9 mouse cellular contexts compared by ENCODE assay signal in genomic region chr4:141544536-141544935, GRCm38 (mm10). TPM values are rescaled to one million over a fixed set of nuclear protein-coding genes. Genes with fewer than 3 reads are reported as not detected.
A peak's percentile ranks its signal among the peaks of the same experiment; 100 is the strongest.
DNase-seq lines count a peak whose midpoint lies in the region; ATAC-seq and TF ChIP-seq lines count a peak whose summit lies in the region.
"Had no signal": no experiment of that assay in that cellular context is flagged by ENCODE, and none has a peak within 500 bp of the region (broad histone marks: within the 10 kb centered on the region; RNA-seq: fewer than 3 reads in every experiment).

No protein-coding gene starts in this region.

- no peaks in the 10 kb centered on the region for H3K27me3 ChIP-seq in kidney, adult 2 months (replicated peaks; ENCODE audit: control insufficient read depth, insufficient read depth, low read length)
- H3K27me3 ChIP-seq in embryonic facial prominence, embryonic 12.5 days, result no peaks in the 10 kb centered on the region
- H3K27me3 ChIP-seq in hindbrain, postnatal 0 days (ENCODE audit: insufficient read depth, low read length), result no peaks in the 10 kb centered on the region
- no peaks in the 10 kb centered on the region for H3K27me3 ChIP-seq in midbrain, embryonic 13.5 days
- H3K27me3 ChIP-seq: Patski had no signal

- TF ChIP-seq POLR2A in kidney, adult 2 months (IDR thresholded peaks at IDR 0.05; ENCODE audit: low read depth, low read length), result no peak

- peak overlapping the region; percentile 88 for H3K4me2 ChIP-seq in embryonic facial prominence, embryonic 12.5 days (replicated peaks)
- H3K4me2 ChIP-seq in hindbrain, postnatal 0 days (ENCODE audit: low read depth, low read length), result peak overlapping the region; percentile 98
- H3K4me2 ChIP-seq in midbrain, embryonic 13.5 days (replicated peaks), result peak overlapping the region; percentile 99

- H3K36me3 ChIP-seq in kidney, adult 2 months (ENCODE audit: control insufficient read depth, insufficient read depth, low read length), result no peaks in the 10 kb centered on the region
- H3K36me3 ChIP-seq in embryonic facial prominence, embryonic 12.5 days, result no peaks in the 10 kb centered on the region
- H3K36me3 ChIP-seq in hindbrain, postnatal 0 days (ENCODE audit: insufficient read depth, low read length), result no peaks in the 10 kb centered on the region
- no peaks in the 10 kb centered on the region for H3K36me3 ChIP-seq in midbrain, embryonic 13.5 days

- no peaks in the 10 kb centered on the region for H3K9me3 ChIP-seq in embryonic facial prominence, embryonic 12.5 days
- H3K9me3 ChIP-seq in hindbrain, postnatal 0 days (ENCODE audit: low read length), result no peaks in the 10 kb centered on the region
- H3K9me3 ChIP-seq in midbrain, embryonic 13.5 days, result no peaks in the 10 kb centered on the region

- no peak for TF ChIP-seq CTCF in kidney, adult 2 months (conservative IDR thresholded peaks at IDR 0.05; ENCODE audit: insufficient read depth, insufficient read length, low read depth, low read length)
- no peak for TF ChIP-seq CTCF in hindbrain, postnatal 0 days (IDR thresholded peaks at IDR 0.05; ENCODE audit: low read depth)

- WGBS in kidney, adult 2 months, result 40% methylated on average over 2 of the region's 2 CpGs
- WGBS in embryonic facial prominence, embryonic 12.5 days, result 47% methylated on average over 2 of the region's 2 CpGs
- 59% methylated on average over 2 of the region's 2 CpGs for WGBS in hindbrain, postnatal 0 days
- 53% methylated on average over 2 of the region's 2 CpGs for WGBS in midbrain, embryonic 13.5 days

- no peak for ATAC-seq in embryonic facial prominence, embryonic 12.5 days (ENCODE audit: insufficient number of reproducible peaks, insufficient read depth, low FRiP score, low TSS enrichment)
- ATAC-seq in hindbrain, postnatal 0 days, result no peak
- ATAC-seq in midbrain, embryonic 13.5 days, result no peak
- ATAC-seq: Patski had no signal

- no peak overlapping the region for H3K4me3 ChIP-seq in kidney, adult 2 months (ENCODE audit: insufficient read depth, low read depth, low read length)
- H3K4me3 ChIP-seq in embryonic facial prominence, embryonic 12.5 days, result no peak overlapping the region; the same call in 1 of the 2 replicates
- peak overlapping the region; percentile 75 for H3K4me3 ChIP-seq in hindbrain, postnatal 0 days (ENCODE audit: low read length)
- peak overlapping the region; percentile 69 for H3K4me3 ChIP-seq in midbrain, embryonic 13.5 days (replicated peaks)

- peak; percentile 36 for DNase-seq in kidney, adult 2 months
- no peak for DNase-seq in kidney, postnatal 4 days
- DNase-seq in hindbrain, postnatal 0 days (ENCODE audit: low spot score), result no peak
- DNase-seq in urinary bladder, postnatal 36 days (ENCODE audit: low spot score in 2 of 2), result no peak
- DNase-seq in cerebellum, postnatal 10 days, result no peak
- DNase-seq in T-cell, adult 2 months (ENCODE audit: low spot score), result no peak

- H3K9ac ChIP-seq in embryonic facial prominence, embryonic 12.5 days, result peak overlapping the region; percentile 82; the same call in 1 of the 2 replicates
- H3K9ac ChIP-seq in hindbrain, postnatal 0 days (replicated peaks; ENCODE audit: low read length), result peak overlapping the region; percentile 90; the same call in 1 of the 2 replicates
- no peak overlapping the region for H3K9ac ChIP-seq in midbrain, embryonic 13.5 days (replicated peaks)

- H3K27ac ChIP-seq in kidney, adult 2 months (ENCODE audit: insufficient read depth, low read depth, low read length), result peak overlapping the region; percentile 58; the same call in 1 of the 2 replicates
- H3K27ac ChIP-seq in embryonic facial prominence, embryonic 12.5 days, result peak overlapping the region; percentile 100
- peak overlapping the region; percentile 100 for H3K27ac ChIP-seq in hindbrain, postnatal 0 days
- H3K27ac ChIP-seq in midbrain, embryonic 13.5 days, result peak overlapping the region; percentile 100

- H3K4me1 ChIP-seq in kidney, adult 2 months (ENCODE audit: control insufficient read depth, insufficient read depth, low read length), result no peaks in the 10 kb centered on the region
- H3K4me1 ChIP-seq in embryonic facial prominence, embryonic 12.5 days, result 0 out of 2 replicates have a peak, but pooled peaks cover 5% of the 10 kb centered on the region
- no peaks in the 10 kb centered on the region for H3K4me1 ChIP-seq in hindbrain, postnatal 0 days (ENCODE audit: insufficient read depth, low read length)
- H3K4me1 ChIP-seq in midbrain, embryonic 13.5 days (replicated peaks), result peaks cover 52% of the 10 kb centered on the region

RNA-seq across cellular contexts. Expression of gene Spen, which starts 6.1 kb away (rescaled TPM):
- polyA plus RNA-seq in kidney, adult 2 months (2012; rRNA removed), result 15.9 and 19.6 TPM in 2 replicates
- polyA plus RNA-seq in embryonic facial prominence, embryonic 12.5 days (2016; fragmentation: Nextera tagmentation; extraction: Ambion mirVana), result 15.0 and 15.9 TPM in 2 replicates
- 16.9 and 17.4 TPM in 2 replicates for total RNA-seq in hindbrain, postnatal 0 days (2014; rRNA removed)
- polyA plus RNA-seq in hindbrain, postnatal 0 days (2015; fragmentation: Nextera tagmentation; extraction: Ambion mirVana), result 11.0 and 13.0 TPM in 2 replicates
- 18.3 and 20.5 TPM in 2 replicates for polyA plus RNA-seq in midbrain, embryonic 13.5 days (2015; fragmentation: Nextera tagmentation; extraction: Ambion mirVana)

Comparison
In these comparisons a context has a peak if more than half of its experiments do, and no peak if none do; other contexts are left out.
1. H3K4me3 ChIP-seq: peak in hindbrain, postnatal 0 days (single experiment) and midbrain, embryonic 13.5 days (single experiment); none in kidney, adult 2 months (single experiment) and embryonic facial prominence, embryonic 12.5 days (single experiment).
2. Peak in every context shown above with its lines, with median percentiles within 50 percentile points of each other: H3K27ac ChIP-seq and H3K4me2 ChIP-seq.